Mouse (Mus musculus) megakaryocyte, embryonic 14.5 days (primary cell): ENCODE measurements around the gene Npcd. TPM values are rescaled to one million over a fixed set of nuclear protein-coding genes. Genes with fewer than 3 reads are reported as not detected.

ENCODE experiments used
- H3K27me3 ChIP-seq: replicated peaks from 2 replicates; pipeline ENCODE3; 2012; ENCODE audit warnings: inconsistent platforms
- H3K36me3 ChIP-seq: replicated peaks from 2 replicates; pipeline ENCODE3; 2012; ENCODE audit warnings: low read length, inconsistent platforms, mixed read lengths
- H3K4me1 ChIP-seq: 2 replicates; pipeline ENCODE4 v1.6.1; 2012; ENCODE audit warnings: inconsistent platforms
- H3K4me3 ChIP-seq: replicated peaks from 2 replicates; pipeline ENCODE3; 2012; ENCODE audit warnings: moderate library complexity, mild to moderate bottlenecking, inconsistent platforms
- H3K9me3 ChIP-seq: 2 replicates; pipeline ENCODE4 v1.6.1; 2012; ENCODE audit warnings: inconsistent platforms
- FLI1 ChIP-seq: IDR thresholded peaks from 2 replicates; pipeline ENCODE4 v1.6.1; 2012; ENCODE audit warnings: low read length, inconsistent platforms, mixed read lengths
- GATA1 ChIP-seq: IDR thresholded peaks from 3 replicates; pipeline ENCODE4 v1.6.1; 2012; ENCODE audit warnings: mixed read lengths, low read length, inconsistent platforms, borderline replicate concordance
- polyA plus RNA-seq: library from polyadenylated mRNA; stranded (reverse); fragments of >175 nt; gene quantifications from 2 replicates; pipeline ENCODE4 v1.2.3, GENCODE M21; 2012; ENCODE audit warnings: low replicate concordance; ENCODE audit not compliant: insufficient read depth

Npcd gene
- polyA plus RNA-seq, 1 experiment, result 0.09 TPM

GRCm38 (mm10) chr15:79750266-79750665 lies 83.8 kb downstream of the Npcd start:
- H3K4me1 ChIP-seq, result peaks cover 70% of the 10 kb centered on the region
- no peaks in the 10 kb centered on the region for H3K9me3 ChIP-seq
- H3K36me3 ChIP-seq, result peaks cover 17% of the 10 kb centered on the region
- no peak for TF ChIP-seq GATA1
- TF ChIP-seq FLI1, result no peak
- peaks cover 7% of the 10 kb centered on the region for H3K27me3 ChIP-seq
- no peak overlapping the region for H3K4me3 ChIP-seq

- no peaks in the 10 kb centered on the region for H3K9me3 ChIP-seq
- peaks cover 2% of the 10 kb centered on the region for H3K27me3 ChIP-seq
- no peak for TF ChIP-seq GATA1
- TF ChIP-seq FLI1, result no peak
- H3K36me3 ChIP-seq, result peaks cover 22% of the 10 kb centered on the region
- peaks cover 66% of the 10 kb centered on the region for H3K4me1 ChIP-seq
- no peak overlapping the region for H3K4me3 ChIP-seq
Observed at GRCm38 (mm10) chr15:79749162-79749561, 84.9 kb downstream of the Npcd start.

- H3K4me1 ChIP-seq, result peaks cover 57% of the 10 kb centered on the region
- TF ChIP-seq GATA1, result no peak
- no peak for TF ChIP-seq FLI1
- no peaks in the 10 kb centered on the region for H3K9me3 ChIP-seq
- peaks cover 2% of the 10 kb centered on the region for H3K27me3 ChIP-seq
- H3K4me3 ChIP-seq, result no peak overlapping the region
- peaks cover 22% of the 10 kb centered on the region for H3K36me3 ChIP-seq
Observed at GRCm38 (mm10) chr15:79747998-79748397, 86.0 kb downstream of the Npcd start.

GRCm38 (mm10) chr15:79745883-79746282 lies 88.2 kb downstream of the Npcd start:
- Histone ChIP-seq H3K4me1 (peaks cover 55% of the 10 kb centered on the region), H3K4me3 (no peak overlapping the region), H3K9me3 (no peaks in the 10 kb centered on the region), H3K36me3 (peaks cover 19% of the 10 kb centered on the region), H3K27me3 (peaks cover 2% of the 10 kb centered on the region)
- TF ChIP-seq GATA1, result no peak
- no peak for TF ChIP-seq FLI1

- TF ChIP-seq GATA1, result no peak
- no peak for TF ChIP-seq FLI1
- H3K27me3 ChIP-seq, result peaks cover 2% of the 10 kb centered on the region
- peaks cover 23% of the 10 kb centered on the region for H3K36me3 ChIP-seq
- H3K9me3 ChIP-seq, result no peaks in the 10 kb centered on the region
- peaks cover 55% of the 10 kb centered on the region for H3K4me1 ChIP-seq
- no peak overlapping the region for H3K4me3 ChIP-seq
Observed at GRCm38 (mm10) chr15:79745312-79745711, 88.7 kb downstream of the Npcd start.

- Histone ChIP-seq H3K36me3 (peaks cover 29% of the 10 kb centered on the region), H3K9me3 (no peaks in the 10 kb centered on the region), H3K27me3 (peaks cover 2% of the 10 kb centered on the region), H3K4me1 (peaks cover 56% of the 10 kb centered on the region), H3K4me3 (no peak overlapping the region)
- TF ChIP-seq FLI1 (no peak), GATA1 (no peak)
Observed at GRCm38 (mm10) chr15:79744742-79745141, 89.3 kb downstream of the Npcd start.

GRCm38 (mm10) chr15:79744001-79744400 lies 90.0 kb downstream of the Npcd start:
- H3K4me3 ChIP-seq, result no peak overlapping the region
- TF ChIP-seq GATA1, result no peak
- no peak for TF ChIP-seq FLI1

GRCm38 (mm10) chr15:79742706-79743023 lies 91.4 kb downstream of the Npcd start:
- Histone ChIP-seq H3K4me3 (peak overlapping the region; percentile 97), H3K4me1 (peaks cover 57% of the 10 kb centered on the region), H3K36me3 (peaks cover 50% of the 10 kb centered on the region), H3K27me3 (no peaks in the 10 kb centered on the region), H3K9me3 (no peaks in the 10 kb centered on the region)
- TF ChIP-seq GATA1 (no peak), FLI1 (no peak)

More at GRCm38 (mm10) chr15:79744001-79744400, 90.0 kb downstream of the Npcd start:
- no peaks in the 10 kb centered on the region for H3K9me3 ChIP-seq
- H3K27me3 ChIP-seq, result peaks cover 2% of the 10 kb centered on the region
- peaks cover 36% of the 10 kb centered on the region for H3K36me3 ChIP-seq
- H3K4me1 ChIP-seq, result peaks cover 56% of the 10 kb centered on the region

- TF ChIP-seq FLI1, result no peak
- TF ChIP-seq GATA1, result no peak
- H3K9me3 ChIP-seq, result no peaks in the 10 kb centered on the region
- peak within 1 kb of the TSS; percentile 97 for H3K4me3 ChIP-seq
- H3K27me3 ChIP-seq, result no peaks in the 10 kb centered on the region
- H3K4me1 ChIP-seq, result peaks cover 57% of the 10 kb centered on the region
- H3K36me3 ChIP-seq, result peaks cover 55% of the 10 kb centered on the region
Observed at GRCm38 (mm10) chr15:79741921-79742705, 91.9 kb downstream of the Npcd start, which contains the start of gene Sun2. Gene Sun2, minus strand, starts transcription at chr15:79742536.

GRCm38 (mm10) chr15:79741173-79741858 lies 92.7 kb downstream of the Npcd start:
- Histone ChIP-seq H3K4me1 (peaks cover 57% of the 10 kb centered on the region), H3K27me3 (no peaks in the 10 kb centered on the region), H3K4me3 (peak overlapping the region; percentile 97), H3K9me3 (no peaks in the 10 kb centered on the region), H3K36me3 (peaks cover 63% of the 10 kb centered on the region)
- no peak for TF ChIP-seq FLI1
- no peak for TF ChIP-seq GATA1
